Mouse (Mus musculus): ENCODE measurements around the gene Pes1. TPM values are rescaled to one million over a fixed set of nuclear protein-coding genes. Genes with fewer than 3 reads are reported as not detected.

Gene Pes1
- polyA plus RNA-seq, 2 experiments = 34.2 to 35.4 TPM

DNA sequence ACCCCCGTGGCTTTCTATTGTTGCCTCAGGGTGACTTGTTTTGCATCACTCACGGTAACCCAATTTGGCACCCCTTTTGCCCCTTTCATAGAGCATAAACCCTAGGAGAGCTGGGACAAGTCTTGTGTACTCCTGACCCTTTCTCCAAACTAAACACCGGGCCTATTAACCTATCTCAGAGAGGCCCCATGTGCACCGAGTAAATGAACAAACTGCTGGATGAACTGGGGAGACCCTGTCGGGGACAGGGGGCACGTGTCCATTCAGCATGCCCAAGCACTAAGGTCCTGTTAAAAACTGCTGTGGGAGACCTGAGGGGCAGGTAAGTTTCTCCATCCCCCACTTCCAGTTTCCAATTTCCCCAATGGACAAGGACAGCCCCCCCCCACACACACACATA, 32.8 kb upstream of the Pes1 start:
- WGBS (ENCODE audit: insufficient replicate concordance) = 36% methylated on average over 6 of the region's 6 CpGs
- no peaks in the 10 kb centered on the region for H3K27me3 ChIP-seq (ENCODE audit: control insufficient read depth, insufficient read depth, low read length)
- no peak overlapping the region for H3K9ac ChIP-seq (replicated peaks)
- H3K9me3 ChIP-seq (ENCODE audit: control insufficient read depth, low read length) = no peaks in the 10 kb centered on the region
- DNase-seq (ENCODE audit: low read depth in 3 of 3, low spot score in 3 of 3) (no peak), ATAC-seq (ENCODE audit: insufficient read depth) (no peak)
- no peaks in the 10 kb centered on the region for H3K36me3 ChIP-seq (replicated peaks; ENCODE audit: control insufficient read depth, insufficient read depth, low read depth)
- H3K4me1 ChIP-seq (replicated peaks; ENCODE audit: control insufficient read depth in 2 of 2, insufficient read depth in 2 of 2, low read length in 1 of 2) = no peaks in the 10 kb centered on the region
- no peak overlapping the region for H3K4me3 ChIP-seq (ENCODE audit: insufficient read depth in 1 of 2, low read depth in 2 of 2, low read length in 2 of 2)
- TF ChIP-seq CTCF (IDR thresholded peaks at IDR 0.05; ENCODE audit: low read depth) = no peak
- no peak for TF ChIP-seq EP300 (IDR thresholded peaks at IDR 0.05; ENCODE audit: low read depth)
- H3K27ac ChIP-seq = no peak overlapping the region
- H3K4me2 ChIP-seq (ENCODE audit: low read depth) = peak overlapping the region; percentile 67

DNA sequence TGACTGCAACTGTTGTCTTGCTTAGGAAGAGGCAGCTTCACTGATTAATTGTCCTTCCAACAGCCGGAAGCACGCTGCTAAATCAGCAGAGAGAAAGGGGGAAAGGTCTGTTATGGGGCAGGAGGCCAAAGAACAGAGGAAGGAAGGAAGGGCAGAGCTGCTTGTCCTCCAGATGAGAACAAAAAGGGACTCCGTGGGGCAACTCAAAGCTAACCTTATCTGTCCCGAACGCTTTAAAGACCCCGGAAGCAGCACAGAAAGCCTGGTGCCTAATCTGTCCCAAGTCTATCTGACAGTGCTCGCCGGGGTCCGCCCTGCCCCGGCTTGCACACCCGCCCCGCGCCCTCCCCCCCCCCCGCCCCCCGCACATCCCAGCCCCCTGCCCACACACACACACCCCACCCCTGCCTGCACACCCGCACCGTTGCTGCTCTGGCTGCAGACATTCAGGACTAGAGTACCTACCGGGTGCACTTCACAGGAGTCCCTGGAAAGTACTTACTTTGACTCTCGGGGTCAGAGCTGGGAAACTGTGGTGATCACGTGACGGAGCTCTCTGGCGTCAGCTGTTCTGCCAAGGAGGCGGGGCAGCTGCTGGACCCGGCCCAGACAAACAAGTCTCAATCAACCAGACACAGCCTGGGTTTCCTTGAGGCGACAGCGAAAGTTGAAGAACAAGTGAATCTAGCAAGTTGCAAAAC, 32.1 kb upstream of the Pes1 start, which contains the start of gene Tcn2:
Gene Tcn2, minus strand, starts transcription at position 649 of the 701 bp plus-strand sequence.
- peak within 1 kb of the TSS; percentile 67 for H3K4me2 ChIP-seq (ENCODE audit: low read depth)
- WGBS (ENCODE audit: insufficient replicate concordance) = under 1% methylated on average over 23 of the region's 26 CpGs
- no peak within 1 kb of the TSS for H3K27ac ChIP-seq

DNA sequence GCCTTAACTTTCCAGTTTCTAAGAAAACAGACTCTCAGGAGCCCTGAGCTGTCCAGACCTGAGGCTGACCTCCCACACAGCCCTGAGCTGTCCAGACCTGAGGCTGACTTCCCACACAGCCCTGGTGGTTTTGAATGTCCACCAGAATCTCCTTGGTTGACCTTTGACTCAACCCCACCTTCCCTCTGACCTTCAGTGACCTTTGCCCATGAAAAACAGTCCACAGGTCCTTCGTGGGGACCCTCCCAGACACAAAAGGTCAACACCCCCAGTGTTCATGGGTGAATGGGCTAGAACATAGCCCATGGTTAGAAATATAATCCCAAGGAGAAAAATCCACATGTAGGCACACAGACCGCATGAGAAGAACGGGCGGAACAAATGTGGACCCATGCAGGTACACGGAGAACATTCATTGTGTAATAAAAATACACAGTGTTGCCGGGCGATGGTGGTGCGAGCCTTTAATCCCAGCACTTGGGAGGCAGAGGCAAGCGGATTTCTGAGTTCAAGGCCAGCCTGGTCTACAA, 30.0 kb upstream of the Pes1 start:
- Histone ChIP-seq H3K27me3 (ENCODE audit: control insufficient read depth, insufficient read depth, low read length) (no peaks in the 10 kb centered on the region), H3K4me3 (ENCODE audit: insufficient read depth in 1 of 2, low read depth in 2 of 2, low read length in 2 of 2) (no peak overlapping the region), H3K9me3 (ENCODE audit: control insufficient read depth, low read length) (no peaks in the 10 kb centered on the region), H3K4me2 (ENCODE audit: low read depth) (no peak overlapping the region), H3K36me3 (replicated peaks; ENCODE audit: control insufficient read depth, insufficient read depth, low read depth) (no peaks in the 10 kb centered on the region), H3K9ac (replicated peaks) (no peak overlapping the region), H3K4me1 (replicated peaks; ENCODE audit: control insufficient read depth in 2 of 2, insufficient read depth in 2 of 2, low read length in 1 of 2) (no peaks in the 10 kb centered on the region), H3K27ac (no peak overlapping the region)
- DNase-seq (ENCODE audit: low read depth in 3 of 3, low spot score in 3 of 3) (no peak), ATAC-seq (ENCODE audit: insufficient read depth) (no peak)
- TF ChIP-seq CTCF (IDR thresholded peaks at IDR 0.05; ENCODE audit: low read depth) (no peak), EP300 (IDR thresholded peaks at IDR 0.05; ENCODE audit: low read depth) (no peak)
- WGBS (ENCODE audit: insufficient replicate concordance) = 70% methylated on average over 9 of the region's 9 CpGs

More for the DNA sequence above, 32.1 kb upstream of the Pes1 start, which contains the start of gene Tcn2:
- Histone ChIP-seq H3K9ac (replicated peaks) (peak within 1 kb of the TSS; percentile 16), H3K27me3 (ENCODE audit: control insufficient read depth, insufficient read depth, low read length) (no peaks in the 10 kb centered on the region), H3K4me3 (ENCODE audit: insufficient read depth in 1 of 2, low read depth in 2 of 2, low read length in 2 of 2) (peak within 1 kb of the TSS; percentile 45 to 60), H3K4me1 (replicated peaks; ENCODE audit: control insufficient read depth in 2 of 2, insufficient read depth in 2 of 2, low read length in 1 of 2) (no peaks in the 10 kb centered on the region), H3K9me3 (ENCODE audit: control insufficient read depth, low read length) (no peaks in the 10 kb centered on the region), H3K36me3 (replicated peaks; ENCODE audit: control insufficient read depth, insufficient read depth, low read depth) (no peaks in the 10 kb centered on the region)
- DNase-seq (ENCODE audit: low read depth in 3 of 3, low spot score in 3 of 3) (peak; percentile 50 to 55 (median 54)), ATAC-seq (ENCODE audit: insufficient read depth) (peak; percentile 71)
- no peak for TF ChIP-seq EP300 (IDR thresholded peaks at IDR 0.05; ENCODE audit: low read depth)
- no peak for TF ChIP-seq CTCF (IDR thresholded peaks at IDR 0.05; ENCODE audit: low read depth)

DNA sequence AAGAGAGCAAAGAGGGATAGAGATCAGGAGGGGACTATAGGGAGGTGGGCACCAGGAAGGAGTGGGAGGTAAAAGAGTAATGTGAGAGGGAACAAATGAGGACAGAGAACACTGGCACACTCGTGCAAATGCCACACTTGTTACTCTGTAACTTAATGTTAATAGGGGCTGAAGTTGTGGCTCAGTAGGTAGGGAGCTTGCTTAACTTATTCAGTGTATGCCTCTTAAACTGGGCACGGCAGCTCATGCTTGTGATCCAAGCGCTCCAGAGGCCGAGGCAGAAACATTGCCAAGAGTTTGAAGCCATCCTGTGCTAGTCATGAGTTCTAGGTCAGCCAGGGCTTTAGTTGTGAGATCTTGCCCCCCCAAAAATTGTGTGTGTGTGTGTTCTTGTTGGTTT, 28.6 kb upstream of the Pes1 start:
- Histone ChIP-seq H3K9me3 (ENCODE audit: control insufficient read depth, low read length) (no peaks in the 10 kb centered on the region), H3K4me3 (ENCODE audit: insufficient read depth in 1 of 2, low read depth in 2 of 2, low read length in 2 of 2) (no peak overlapping the region), H3K36me3 (replicated peaks; ENCODE audit: control insufficient read depth, insufficient read depth, low read depth) (no peaks in the 10 kb centered on the region), H3K27ac (no peak overlapping the region), H3K9ac (replicated peaks) (no peak overlapping the region), H3K4me2 (ENCODE audit: low read depth) (no peak overlapping the region), H3K27me3 (ENCODE audit: control insufficient read depth, insufficient read depth, low read length) (no peaks in the 10 kb centered on the region), H3K4me1 (replicated peaks; ENCODE audit: control insufficient read depth in 2 of 2, insufficient read depth in 2 of 2, low read length in 1 of 2) (no peaks in the 10 kb centered on the region)
- no peak for ATAC-seq (ENCODE audit: insufficient read depth)
- TF ChIP-seq CTCF (IDR thresholded peaks at IDR 0.05; ENCODE audit: low read depth) (no peak), EP300 (IDR thresholded peaks at IDR 0.05; ENCODE audit: low read depth) (no peak)
- no peak for DNase-seq (ENCODE audit: low read depth in 3 of 3, low spot score in 3 of 3)
- WGBS (ENCODE audit: insufficient replicate concordance) = 60% methylated on average over 4 of the region's 4 CpGs

DNA sequence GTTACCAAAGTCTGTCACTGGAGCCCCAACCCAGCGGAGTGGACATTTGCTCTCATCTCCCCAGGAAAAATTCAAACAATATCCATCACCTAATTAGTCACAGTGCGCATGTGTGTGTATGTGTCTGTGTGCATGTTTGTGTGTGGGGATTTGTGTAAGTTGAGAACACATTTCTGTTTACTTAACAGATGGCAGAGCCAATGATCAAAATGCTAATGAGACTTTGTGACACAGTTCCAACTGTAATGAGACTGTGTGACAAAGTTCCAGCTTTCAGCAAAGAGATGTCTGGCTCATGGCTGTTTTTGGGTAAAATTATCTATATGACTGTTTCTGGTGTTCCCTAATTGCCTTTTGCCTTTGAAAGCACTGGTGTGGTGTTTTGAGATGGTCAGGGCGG, 27.5 kb upstream of the Pes1 start:
- TF ChIP-seq EP300 (IDR thresholded peaks at IDR 0.05; ENCODE audit: low read depth) (no peak), CTCF (IDR thresholded peaks at IDR 0.05; ENCODE audit: low read depth) (no peak)
- Histone ChIP-seq H3K4me2 (ENCODE audit: low read depth) (no peak overlapping the region), H3K27me3 (ENCODE audit: control insufficient read depth, insufficient read depth, low read length) (no peaks in the 10 kb centered on the region), H3K36me3 (replicated peaks; ENCODE audit: control insufficient read depth, insufficient read depth, low read depth) (no peaks in the 10 kb centered on the region), H3K9ac (replicated peaks) (no peak overlapping the region), H3K4me3 (ENCODE audit: insufficient read depth in 1 of 2, low read depth in 2 of 2, low read length in 2 of 2) (no peak overlapping the region), H3K4me1 (replicated peaks; ENCODE audit: control insufficient read depth in 2 of 2, insufficient read depth in 2 of 2, low read length in 1 of 2) (no peaks in the 10 kb centered on the region), H3K9me3 (ENCODE audit: control insufficient read depth, low read length) (no peaks in the 10 kb centered on the region), H3K27ac (no peak overlapping the region)
- ATAC-seq (ENCODE audit: insufficient read depth) (no peak), DNase-seq (ENCODE audit: low read depth in 3 of 3, low spot score in 3 of 3) (no peak)
- WGBS (ENCODE audit: insufficient replicate concordance) = 55% methylated on average over 3 of the region's 3 CpGs

All from liver, embryonic 14.5 days (tissue).